Mouse (Mus musculus): ENCODE data around the gene Cacna1b.

- no peak for TF ChIP-seq MAFK (IDR thresholded peaks at IDR 0.05; ENCODE audit: insufficient read depth, low read depth, low read length)
- no peak for TF ChIP-seq ZNF384 (IDR thresholded peaks at IDR 0.05; ENCODE audit: low read depth, low read length)
These were observed 206.6 kb downstream of the Cacna1b start for GRCm38 (mm10) chr2:24556347-24556746.

Measured in ES-E14 (cell line).